ENCODE assay signal across 31 mouse cellular contexts in genomic region chr11:53902741-53903140, GRCm38 (mm10). TPM values are rescaled to one million over a fixed set of nuclear protein-coding genes. Genes with fewer than 3 reads are reported as not detected.
A peak's percentile ranks its signal among the peaks of the same experiment; 100 is the strongest.
DNase-seq lines count a peak whose midpoint lies in the region; ATAC-seq and TF ChIP-seq lines count a peak whose summit lies in the region.
"Had no signal": no experiment of that assay in that cellular context is flagged by ENCODE, and none has a peak within 500 bp of the region (broad histone marks: within the 10 kb centered on the region; RNA-seq: fewer than 3 reads in every experiment).

No protein-coding gene starts in this region.

- 87% methylated on average over 14 of the region's 14 CpGs for WGBS in liver, postnatal 0 days (ENCODE audit: insufficient replicate concordance)
- WGBS in midbrain, embryonic 11.5 days: 92% methylated on average over 14 of the region's 14 CpGs

- no peak for ATAC-seq in liver, postnatal 0 days
- no peak for ATAC-seq in midbrain, embryonic 11.5 days (ENCODE audit: low FRiP score)
- ATAC-seq: activated CD4-positive, CD25-positive, alpha-beta regulatory T cell, adult 4 months; forebrain, embryonic 15.5 days had no signal

- no peaks in the 10 kb centered on the region for H3K36me3 ChIP-seq in liver, postnatal 0 days (replicated peaks; ENCODE audit: insufficient read depth, low read length)
- no peaks in the 10 kb centered on the region for H3K36me3 ChIP-seq in midbrain, embryonic 11.5 days (ENCODE audit: control insufficient read depth, insufficient read depth, low read length)
- H3K36me3 ChIP-seq: embryonic facial prominence, embryonic 10.5 days; embryonic facial prominence, embryonic 13.5 days; forebrain, embryonic 12.5 days; forebrain, embryonic 15.5 days; G1E; heart, embryonic 10.5 days; heart, embryonic 13.5 days; hindbrain, embryonic 12.5 days; hindbrain, embryonic 15.5 days had no signal

- TF ChIP-seq CTCF in liver, postnatal 0 days (IDR thresholded peaks at IDR 0.05; ENCODE audit: low read depth): no peak

- no peaks in the 10 kb centered on the region for H3K9me3 ChIP-seq in liver, postnatal 0 days (ENCODE audit: low read length)
- no peaks in the 10 kb centered on the region for H3K9me3 ChIP-seq in midbrain, embryonic 11.5 days (ENCODE audit: control insufficient read depth, low read length)
- H3K9me3 ChIP-seq: embryonic facial prominence, embryonic 10.5 days; embryonic facial prominence, embryonic 13.5 days; forebrain, embryonic 12.5 days; forebrain, embryonic 15.5 days; G1E; heart, embryonic 10.5 days; heart, embryonic 13.5 days; hindbrain, embryonic 12.5 days; hindbrain, embryonic 15.5 days had no signal

- TF ChIP-seq EP300 in liver, postnatal 0 days (IDR thresholded peaks at IDR 0.05; ENCODE audit: low read depth): no peak

- no peak overlapping the region for H3K9ac ChIP-seq in liver, postnatal 0 days (replicated peaks)
- H3K9ac ChIP-seq in midbrain, embryonic 11.5 days (ENCODE audit: low read length): no peak overlapping the region
- H3K9ac ChIP-seq: embryonic facial prominence, embryonic 13.5 days; forebrain, embryonic 12.5 days; forebrain, embryonic 15.5 days; heart, embryonic 13.5 days; hindbrain, embryonic 12.5 days; hindbrain, embryonic 15.5 days had no signal

- H3K4me2 ChIP-seq in liver, postnatal 0 days (ENCODE audit: low read depth, low read length): no peak overlapping the region
- no peak overlapping the region for H3K4me2 ChIP-seq in midbrain, embryonic 11.5 days
- H3K4me2 ChIP-seq: embryonic facial prominence, embryonic 13.5 days; forebrain, embryonic 12.5 days; forebrain, embryonic 15.5 days; heart, embryonic 13.5 days; hindbrain, embryonic 12.5 days; hindbrain, embryonic 15.5 days had no signal

- H3K4me1 ChIP-seq in liver, postnatal 0 days (ENCODE audit: insufficient read depth): peaks cover 9% of the 10 kb centered on the region; the same call in 1 of the 2 replicates
- no peaks in the 10 kb centered on the region for H3K4me1 ChIP-seq in midbrain, embryonic 11.5 days (ENCODE audit: control insufficient read depth, insufficient read depth, low read length)
- H3K4me1 ChIP-seq: embryonic facial prominence, embryonic 13.5 days; forebrain, embryonic 12.5 days; forebrain, embryonic 15.5 days; hindbrain, embryonic 15.5 days had no signal

- H3K27me3 ChIP-seq in liver, postnatal 0 days (ENCODE audit: insufficient read depth, low read length): no peaks in the 10 kb centered on the region
- no peaks in the 10 kb centered on the region for H3K27me3 ChIP-seq in midbrain, embryonic 11.5 days (ENCODE audit: control insufficient read depth, insufficient read depth, low read length)
- H3K27me3 ChIP-seq: CH12.LX; embryonic facial prominence, embryonic 13.5 days; forebrain, embryonic 12.5 days; forebrain, embryonic 15.5 days; heart, embryonic 13.5 days; hindbrain, embryonic 12.5 days; hindbrain, embryonic 15.5 days had no signal

- peak; percentile 19 for DNase-seq in kidney, adult 18-20 months
- no peak for DNase-seq in kidney, adult 11 months
- no peak for DNase-seq in liver, postnatal 0 days
- no peak for DNase-seq in liver
- DNase-seq in Muller cell, postnatal 12 days (ENCODE audit: inconsistent ontology term): peak; percentile 56
- no peak for DNase-seq in frontal cortex, postnatal 10 days (ENCODE audit: low spot score in 2 of 2)
- DNase-seq in midbrain, embryonic 11.5 days (ENCODE audit: low spot score, missing footprints): no peak
- DNase-seq: adrenal gland, adult 8-10 months; adrenal gland, postnatal 25 days; B cell, adult 2 months; cerebellum, adult 11-12 months; cerebellum, adult 8-10 months; cerebellum, postnatal 10 days; cerebellum, postnatal 36 days; embryo, embryonic 11 days; gastrocnemius, postnatal 10 days; gastrocnemius, postnatal 36 days; heart, adult 2 months; heart, postnatal 14 days had no signal

- no peak overlapping the region for H3K4me3 ChIP-seq in liver, postnatal 0 days (ENCODE audit: low read depth, low read length)
- no peak overlapping the region for H3K4me3 ChIP-seq in midbrain, embryonic 11.5 days (ENCODE audit: low read depth, low read length)
- H3K4me3 ChIP-seq: embryonic facial prominence, embryonic 10.5 days; embryonic facial prominence, embryonic 13.5 days; erythroblast, embryonic 14.5 days; forebrain, embryonic 12.5 days; forebrain, embryonic 15.5 days; heart, adult 2 months; heart, embryonic 10.5 days; heart, embryonic 13.5 days; hindbrain, embryonic 12.5 days; hindbrain, embryonic 15.5 days had no signal

- H3K27ac ChIP-seq in liver, postnatal 0 days (ENCODE audit: low read depth): 0 out of 2 replicates have a peak overlapping the region, but pooled peaks have one; percentile 89
- H3K27ac ChIP-seq in midbrain, embryonic 11.5 days (ENCODE audit: low read depth, low read length): no peak overlapping the region
- H3K27ac ChIP-seq: embryonic facial prominence, embryonic 13.5 days; forebrain, embryonic 12.5 days; forebrain, embryonic 15.5 days; heart, adult 2 months; heart, embryonic 10.5 days; heart, embryonic 13.5 days; hindbrain, embryonic 12.5 days; hindbrain, embryonic 15.5 days had no signal

RNA-seq across cellular contexts. Expression of gene Slc22a5, which starts 11.3 kb away (rescaled TPM):
- 6.8 and 7.2 TPM in 2 replicates for polyA plus RNA-seq in liver, postnatal 0 days (2015; fragmentation: Nextera tagmentation; extraction: Ambion mirVana)
- 7.9 and 8.1 TPM in 2 replicates for polyA plus RNA-seq in midbrain, embryonic 11.5 days (2014; fragmentation: Nextera tagmentation; extraction: Ambion mirVana)
- polyA plus RNA-seq: erythroblast, embryonic 14.5 days had no signal

RNA-seq across cellular contexts. Expression of gene Gm12216, which starts 43.7 kb away (rescaled TPM):
- 1.1 and 1.5 TPM in 2 replicates for polyA plus RNA-seq in liver, postnatal 0 days (2015; fragmentation: Nextera tagmentation; extraction: Ambion mirVana)
- polyA plus RNA-seq in midbrain, embryonic 11.5 days (2014; fragmentation: Nextera tagmentation; extraction: Ambion mirVana): 0.25 TPM in 1 of 2 replicates, not detected in the other
- polyA plus RNA-seq: embryonic facial prominence, embryonic 10.5 days; embryonic facial prominence, embryonic 13.5 days; erythroblast, embryonic 14.5 days; forebrain, embryonic 12.5 days; forebrain, embryonic 15.5 days; G1E; hindbrain, embryonic 12.5 days had no signal

Comparison
In these comparisons a context has a peak if more than half of its experiments do, and no peak if none do; other contexts are left out.
1. DNase-seq: peak in kidney, adult 18-20 months (single experiment) and Muller cell, postnatal 12 days (single experiment); none in kidney, adult 11 months (single experiment), liver, postnatal 0 days (single experiment), liver (single experiment), frontal cortex, postnatal 10 days (0 of 2) and midbrain, embryonic 11.5 days (single experiment).